Mouse (Mus musculus) lung, adult 2 months (tissue): ENCODE data around the gene Birc7.
A peak's percentile ranks its signal among the peaks of the same experiment; 100 is the strongest.

ENCODE experiments used
- CTCF ChIP-seq: fragments of 200-500 bp; IDR thresholded peaks from 2 replicates; pipeline ENCODE4 v1.5.1; 2011; ENCODE audit warnings: mild to moderate bottlenecking, low read length, control low read depth; ENCODE audit not compliant: insufficient read depth
- POLR2A ChIP-seq: fragments of 200-500 bp; IDR thresholded peaks from 2 replicates; pipeline ENCODE4 v1.6.1; 2011; ENCODE audit warnings: low read depth, mild to moderate bottlenecking, control low read depth, low read length, borderline replicate concordance; ENCODE audit errors: extremely low read depth

DNA sequence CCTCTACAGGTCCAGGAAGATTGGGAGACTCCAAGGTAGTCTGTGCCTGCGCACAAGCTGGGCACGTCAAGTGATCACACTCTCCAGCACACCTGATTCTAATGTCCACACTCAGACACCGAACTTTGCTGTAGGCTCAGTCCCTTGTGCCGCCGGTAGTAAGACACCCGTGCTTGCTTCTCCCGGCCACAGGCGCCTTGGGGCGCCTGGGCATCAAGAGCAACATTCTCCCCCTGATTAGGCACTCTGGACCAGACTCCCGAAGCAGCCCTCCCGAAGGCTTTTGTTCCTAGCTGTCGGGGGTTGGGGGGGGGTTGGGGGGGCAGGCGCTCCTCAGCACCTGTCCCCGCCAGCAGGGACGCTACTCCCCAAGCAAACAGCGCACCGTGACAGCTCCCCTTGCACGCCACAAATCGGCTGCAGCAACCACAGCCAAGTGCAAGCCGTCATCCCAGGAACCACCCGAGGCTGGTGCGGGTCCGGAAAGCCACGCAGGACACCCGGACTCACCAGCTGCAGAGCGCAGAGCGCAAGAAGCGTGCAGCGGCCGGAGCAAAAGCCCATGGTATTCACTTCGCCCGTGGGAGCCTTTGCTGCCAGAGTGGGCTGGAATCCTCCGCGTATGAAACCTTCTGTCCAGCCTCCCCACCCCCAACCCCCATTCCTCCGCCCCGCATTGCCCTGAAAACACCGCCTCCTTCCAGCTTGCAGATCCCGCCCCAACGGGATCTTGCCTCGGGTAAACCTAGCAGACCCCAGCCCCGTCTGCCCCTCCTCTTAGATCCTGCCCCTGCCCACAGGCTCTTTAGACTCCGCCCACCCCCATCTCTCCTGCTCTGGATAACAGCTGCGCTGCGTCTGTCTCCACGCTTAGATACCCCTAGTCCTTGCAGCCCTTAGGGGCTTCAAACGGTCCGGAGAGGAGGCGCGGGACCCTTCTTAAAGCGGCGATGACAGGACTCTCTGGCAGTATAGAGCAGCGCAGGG is 25.5 kb downstream of the Birc7 start, which contains the start of gene Nkain4:
- peak; percentile 34; the same call in 1 of the 2 replicates for TF ChIP-seq POLR2A
- TF ChIP-seq CTCF: no peak
